Mouse (Mus musculus): ENCODE results near the gene Relb. TPM values are rescaled to one million over a fixed set of nuclear protein-coding genes. Genes with fewer than 3 reads are reported as not detected.

Gene Relb
- polyA plus RNA-seq, 1 experiment = 5.3 TPM

- peak; percentile 97 for DNase-seq (ENCODE audit: low read depth)
- no peak for TF ChIP-seq CTCF (IDR thresholded peaks at IDR 0.05; ENCODE audit: borderline replicate concordance, extremely low read depth, insufficient read depth, insufficient read length)
- peak; percentile 76; the same call in 1 of the 2 replicates for TF ChIP-seq POLR2A (IDR thresholded peaks at IDR 0.05; ENCODE audit: borderline replicate concordance, extremely low read depth, insufficient read depth, insufficient read length, poor library complexity, severe bottlenecking)
Measured at GRCm38 (mm10) chr7:19603849-19604605, 25.2 kb downstream of the Relb start, which contains the start of gene Clasrp. Clasrp (minus strand) TSS chr7:19604486.

GRCm38 (mm10) chr7:19603055-19603454 lies 26.2 kb downstream of the Relb start:
- no peak for TF ChIP-seq CTCF (IDR thresholded peaks at IDR 0.05; ENCODE audit: borderline replicate concordance, extremely low read depth, insufficient read depth, insufficient read length)
- no peak for TF ChIP-seq POLR2A (IDR thresholded peaks at IDR 0.05; ENCODE audit: borderline replicate concordance, extremely low read depth, insufficient read depth, insufficient read length, poor library complexity, severe bottlenecking)
- DNase-seq (ENCODE audit: low read depth) = no peak

GRCm38 (mm10) chr7:19600562-19600961 lies 28.7 kb downstream of the Relb start:
- peak; percentile 72 for DNase-seq (ENCODE audit: low read depth)
- TF ChIP-seq CTCF (IDR thresholded peaks at IDR 0.05; ENCODE audit: borderline replicate concordance, extremely low read depth, insufficient read depth, insufficient read length) (no peak), POLR2A (IDR thresholded peaks at IDR 0.05; ENCODE audit: borderline replicate concordance, extremely low read depth, insufficient read depth, insufficient read length, poor library complexity, severe bottlenecking) (no peak)

- no peak for DNase-seq (ENCODE audit: low read depth)
- no peak for TF ChIP-seq CTCF (IDR thresholded peaks at IDR 0.05; ENCODE audit: borderline replicate concordance, extremely low read depth, insufficient read depth, insufficient read length)
- TF ChIP-seq POLR2A (IDR thresholded peaks at IDR 0.05; ENCODE audit: borderline replicate concordance, extremely low read depth, insufficient read depth, insufficient read length, poor library complexity, severe bottlenecking) = no peak
Measured at GRCm38 (mm10) chr7:19593061-19593730, 36.0 kb downstream of the Relb start.

- TF ChIP-seq CTCF (IDR thresholded peaks at IDR 0.05; ENCODE audit: borderline replicate concordance, extremely low read depth, insufficient read depth, insufficient read length) = peak; percentile 80; the same call in 1 of the 2 replicates
- no peak for TF ChIP-seq POLR2A (IDR thresholded peaks at IDR 0.05; ENCODE audit: borderline replicate concordance, extremely low read depth, insufficient read depth, insufficient read length, poor library complexity, severe bottlenecking)
- DNase-seq (ENCODE audit: low read depth) = peak; percentile 87
Measured at GRCm38 (mm10) chr7:19589917-19590316, 39.3 kb downstream of the Relb start.

GRCm38 (mm10) chr7:19589207-19589606 lies 40.0 kb downstream of the Relb start:
- TF ChIP-seq CTCF (IDR thresholded peaks at IDR 0.05; ENCODE audit: borderline replicate concordance, extremely low read depth, insufficient read depth, insufficient read length) (peak; percentile 64; the same call in 1 of the 2 replicates), POLR2A (IDR thresholded peaks at IDR 0.05; ENCODE audit: borderline replicate concordance, extremely low read depth, insufficient read depth, insufficient read length, poor library complexity, severe bottlenecking) (no peak)
- peak; percentile 59 for DNase-seq (ENCODE audit: low read depth)

GRCm38 (mm10) chr7:19586269-19586668 lies 43.0 kb downstream of the Relb start:
- no peak for TF ChIP-seq POLR2A (IDR thresholded peaks at IDR 0.05; ENCODE audit: borderline replicate concordance, extremely low read depth, insufficient read depth, insufficient read length, poor library complexity, severe bottlenecking)
- no peak for TF ChIP-seq CTCF (IDR thresholded peaks at IDR 0.05; ENCODE audit: borderline replicate concordance, extremely low read depth, insufficient read depth, insufficient read length)
- DNase-seq (ENCODE audit: low read depth) = peak; percentile 13

- no peak for TF ChIP-seq POLR2A (IDR thresholded peaks at IDR 0.05; ENCODE audit: borderline replicate concordance, extremely low read depth, insufficient read depth, insufficient read length, poor library complexity, severe bottlenecking)
- TF ChIP-seq CTCF (IDR thresholded peaks at IDR 0.05; ENCODE audit: borderline replicate concordance, extremely low read depth, insufficient read depth, insufficient read length) = no peak
- DNase-seq (ENCODE audit: low read depth) = no peak
Measured at GRCm38 (mm10) chr7:19580634-19581033, 48.6 kb downstream of the Relb start.

- no peak for DNase-seq (ENCODE audit: low read depth)
- TF ChIP-seq POLR2A (IDR thresholded peaks at IDR 0.05; ENCODE audit: borderline replicate concordance, extremely low read depth, insufficient read depth, insufficient read length, poor library complexity, severe bottlenecking) = no peak
- no peak for TF ChIP-seq CTCF (IDR thresholded peaks at IDR 0.05; ENCODE audit: borderline replicate concordance, extremely low read depth, insufficient read depth, insufficient read length)
Measured at GRCm38 (mm10) chr7:19579751-19580150, 49.5 kb downstream of the Relb start.

- TF ChIP-seq CTCF (IDR thresholded peaks at IDR 0.05; ENCODE audit: borderline replicate concordance, extremely low read depth, insufficient read depth, insufficient read length) = no peak
- no peak for TF ChIP-seq POLR2A (IDR thresholded peaks at IDR 0.05; ENCODE audit: borderline replicate concordance, extremely low read depth, insufficient read depth, insufficient read length, poor library complexity, severe bottlenecking)
- no peak for DNase-seq (ENCODE audit: low read depth)
Measured at GRCm38 (mm10) chr7:19578436-19578835, 50.8 kb downstream of the Relb start.

GRCm38 (mm10) chr7:19577877-19578414 lies 51.3 kb downstream of the Relb start:
- no peak for DNase-seq (ENCODE audit: low read depth)
- TF ChIP-seq POLR2A (IDR thresholded peaks at IDR 0.05; ENCODE audit: borderline replicate concordance, extremely low read depth, insufficient read depth, insufficient read length, poor library complexity, severe bottlenecking) = no peak
- TF ChIP-seq CTCF (IDR thresholded peaks at IDR 0.05; ENCODE audit: borderline replicate concordance, extremely low read depth, insufficient read depth, insufficient read length) = no peak

Data from brain, embryonic 14.5 days (tissue).